Mouse (Mus musculus): ENCODE measurements around the gene Clec3b.

The Clec3b gene

DNA sequence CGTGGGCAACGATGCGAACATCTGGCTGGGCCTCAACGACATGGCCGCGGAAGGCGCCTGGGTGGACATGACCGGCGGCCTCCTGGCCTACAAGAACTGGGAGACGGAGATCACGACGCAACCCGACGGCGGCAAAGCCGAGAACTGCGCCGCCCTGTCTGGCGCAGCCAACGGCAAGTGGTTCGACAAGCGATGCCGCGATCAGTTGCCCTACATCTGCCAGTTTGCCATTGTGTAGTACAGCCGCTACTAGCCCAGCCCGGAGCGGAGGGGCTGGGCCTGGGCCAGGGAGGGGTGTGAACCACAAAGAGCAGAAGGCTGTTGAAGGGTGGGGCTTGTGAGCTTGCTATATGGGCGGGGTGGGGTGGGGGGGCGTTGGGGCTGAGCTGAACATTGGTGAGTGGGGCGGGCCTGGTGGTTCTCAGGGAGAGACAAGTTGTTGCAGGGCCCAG lies 6.2 kb downstream of the Clec3b start:
- DNase-seq, result peak; percentile 38

DNA sequence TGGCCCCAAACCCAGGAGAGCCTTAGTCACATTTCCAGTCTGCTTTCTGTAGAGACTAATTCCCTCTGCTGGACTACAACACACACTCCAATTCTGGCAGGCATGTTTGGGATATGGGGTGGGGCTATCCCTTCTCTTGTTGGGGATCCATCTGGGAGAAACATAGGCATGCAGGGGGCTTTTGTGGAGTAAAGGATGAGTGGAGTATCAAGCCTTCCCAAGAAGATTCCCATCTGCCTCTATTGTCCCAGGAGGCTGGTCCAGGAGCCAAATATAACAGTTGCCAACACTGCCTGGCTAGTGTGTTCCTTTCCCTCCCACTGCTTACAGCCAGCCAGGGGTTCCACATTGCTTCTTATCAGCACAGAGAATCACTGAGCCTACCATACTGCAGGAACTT lies 7.0 kb downstream of the Clec3b start:
- no peak for DNase-seq

DNA sequence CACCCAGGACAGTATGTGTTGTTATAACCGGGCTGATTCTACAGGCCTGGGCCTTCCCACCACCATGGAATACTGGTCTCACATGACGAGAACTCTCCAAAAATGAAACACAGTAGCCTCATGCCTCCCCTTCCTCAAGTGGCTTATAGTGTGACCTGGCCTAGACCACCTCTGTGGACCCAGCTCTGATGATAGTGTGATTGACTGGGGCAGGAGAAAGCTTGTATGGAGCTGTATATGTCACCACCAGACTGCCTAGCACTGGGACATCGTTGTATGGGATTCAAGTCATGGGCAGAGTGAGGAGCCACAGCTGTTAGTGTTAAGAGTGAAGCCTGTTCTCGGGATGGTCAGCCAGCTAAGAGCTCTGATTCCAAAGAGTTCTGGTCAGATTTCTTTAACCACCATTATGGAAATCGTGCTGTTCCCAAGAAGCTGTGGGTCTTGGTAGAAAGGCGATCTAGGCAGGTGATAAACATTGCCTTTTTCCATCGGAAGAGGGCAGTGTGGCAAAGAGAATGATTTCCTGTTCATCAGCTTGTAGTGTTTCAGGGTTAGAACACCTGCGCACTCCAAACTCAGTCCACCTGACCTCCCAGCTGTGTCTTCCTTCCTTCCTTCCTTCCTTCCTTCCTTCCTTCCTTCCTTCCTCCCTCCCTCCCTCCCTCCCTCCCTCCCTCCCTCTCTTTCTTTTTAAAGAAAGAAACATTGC lies 7.5 kb downstream of the Clec3b start:
- DNase-seq, result no peak

DNA sequence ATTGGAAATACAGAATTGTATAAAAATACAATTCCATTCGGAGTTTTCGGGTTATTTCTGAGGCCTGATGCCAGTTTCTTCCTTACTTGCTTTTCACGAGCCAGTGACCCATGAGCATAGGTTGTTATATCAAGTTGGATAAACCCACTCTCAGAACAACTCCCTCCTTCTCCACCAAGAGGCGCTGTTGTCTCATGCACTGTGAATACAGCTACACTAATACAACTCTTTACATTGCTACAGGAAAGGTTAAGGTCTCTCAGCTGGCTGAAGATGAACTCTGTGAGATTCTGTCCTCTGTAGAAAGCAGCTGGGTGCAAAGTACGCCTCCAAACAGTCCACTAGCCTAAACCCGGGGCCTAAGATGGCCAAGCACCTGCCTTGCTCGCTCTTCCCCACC lies 8.6 kb downstream of the Clec3b start:
- DNase-seq, result peak; percentile 70

DNA sequence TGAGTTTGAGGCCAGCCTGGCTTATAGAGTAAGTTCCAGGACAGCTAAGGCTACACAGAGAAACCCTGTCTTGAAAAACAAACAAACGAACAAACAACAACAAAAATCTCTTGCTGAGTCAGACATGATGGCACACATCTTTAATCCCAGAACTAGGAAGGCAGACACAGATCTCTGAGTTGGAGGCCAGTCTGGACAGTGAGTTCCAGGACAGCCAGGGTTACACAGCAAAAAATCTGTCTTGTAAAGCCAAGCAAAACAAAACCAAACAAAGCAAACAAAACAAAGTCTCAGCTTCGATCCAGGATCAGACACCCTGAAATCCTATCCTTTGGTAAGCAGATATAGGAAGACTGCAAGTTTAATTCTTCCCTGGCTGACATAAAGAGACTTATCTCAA lies 11.0 kb downstream of the Clec3b start:
- no peak for DNase-seq

DNA sequence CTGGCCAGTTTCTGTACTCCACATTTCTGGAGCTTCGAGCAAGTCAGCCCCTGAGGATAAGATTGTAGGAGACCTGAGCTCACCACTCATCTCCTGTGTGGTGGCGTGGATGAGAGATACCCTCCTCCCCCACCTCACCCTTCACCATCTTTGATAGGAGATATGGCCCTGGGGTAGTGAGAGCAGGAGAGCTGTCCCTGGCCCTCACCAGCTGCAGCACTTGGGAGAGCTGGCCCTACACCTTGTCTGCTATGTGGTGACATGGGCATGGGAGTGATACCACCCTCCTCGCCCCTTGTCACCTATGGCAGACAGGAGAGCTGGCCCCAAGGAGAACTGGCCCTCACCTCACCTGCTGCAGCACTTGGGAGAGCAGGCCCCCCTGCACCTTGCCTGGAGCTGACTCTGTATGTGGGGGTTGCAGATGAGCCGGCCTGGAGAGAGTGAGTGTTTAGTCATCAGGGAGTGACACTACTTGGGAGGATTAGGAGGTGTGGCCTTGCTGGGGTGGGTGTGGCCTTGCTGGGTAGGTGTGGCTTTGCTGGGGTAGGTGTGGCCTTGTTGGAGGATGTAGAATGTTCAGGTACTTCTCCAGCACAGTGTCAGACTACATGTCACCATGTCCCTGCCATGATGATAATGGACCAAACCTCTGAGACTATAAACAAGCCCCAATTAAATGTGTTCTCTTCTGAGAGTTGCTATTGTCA lies 12.4 kb downstream of the Clec3b start:
- peak; percentile 31 for DNase-seq

DNA sequence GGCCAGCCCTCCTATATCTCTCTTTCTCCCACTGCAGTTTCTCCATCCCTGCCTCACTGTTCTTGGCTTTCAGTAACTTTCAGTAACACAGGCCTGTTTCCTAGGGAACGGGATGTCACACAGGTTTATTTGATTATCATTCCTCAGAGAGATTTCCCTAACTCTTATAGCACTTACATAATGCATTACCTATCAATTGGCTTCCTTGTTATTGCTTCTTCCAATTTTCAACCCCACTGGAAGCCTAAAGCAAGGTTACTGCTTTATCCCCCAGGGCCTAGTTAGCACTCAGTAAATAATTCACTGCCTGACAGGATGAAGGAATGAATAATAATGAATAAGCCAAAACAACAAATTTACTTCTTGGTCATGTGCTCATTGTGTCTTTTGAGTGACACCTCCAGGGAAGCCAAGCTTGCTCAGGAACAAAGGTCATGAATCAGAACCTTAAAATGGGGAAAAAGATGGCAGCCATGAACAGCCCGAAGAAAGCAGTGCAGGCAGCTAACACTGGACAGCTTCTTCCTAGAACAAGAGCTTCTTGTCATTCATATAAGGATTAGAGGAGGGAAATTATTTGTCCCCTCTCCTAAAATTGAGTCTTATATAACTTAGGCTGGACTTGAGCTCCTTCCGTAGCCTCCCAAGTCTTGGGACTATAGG lies 15.2 kb downstream of the Clec3b start:
- no peak for DNase-seq

DNA sequence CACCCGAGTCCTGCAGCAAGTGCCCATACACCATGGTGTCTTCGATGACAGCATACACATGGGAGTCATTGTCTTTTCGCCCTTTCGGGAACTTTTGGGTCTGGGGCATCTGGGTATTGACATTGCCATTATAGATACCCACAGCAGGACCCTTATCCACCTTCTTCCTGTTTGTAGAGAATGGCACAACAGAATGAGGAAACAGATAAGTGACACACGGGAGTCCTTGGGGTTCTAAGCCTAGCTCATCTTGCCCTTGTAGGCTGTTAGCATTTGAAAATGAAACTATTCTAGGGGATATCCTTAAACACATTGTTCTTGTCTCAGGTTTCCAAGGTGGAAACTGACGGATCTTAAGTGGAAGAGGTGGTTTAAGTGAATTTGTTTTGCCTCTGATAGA lies 23.0 kb downstream of the Clec3b start:
- no peak for DNase-seq

DNA sequence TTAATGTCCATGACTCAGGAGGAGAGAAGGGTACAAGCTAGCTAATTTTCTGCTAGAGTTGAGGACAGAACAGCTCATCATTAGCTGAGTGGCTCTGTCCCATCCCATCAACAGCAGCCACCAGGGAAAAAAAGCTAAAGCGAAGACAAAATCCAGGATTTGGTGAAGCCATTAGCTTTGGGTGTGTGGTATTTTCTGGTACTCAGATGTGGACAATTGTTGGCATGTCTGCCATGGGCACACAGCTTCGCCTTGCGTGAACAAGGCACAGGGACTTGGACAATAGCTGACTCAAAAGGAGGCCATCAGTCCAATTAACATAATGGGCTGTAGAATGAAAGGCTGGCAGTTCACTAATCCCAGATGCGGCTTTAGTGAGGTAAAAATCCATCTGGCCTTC lies 23.6 kb downstream of the Clec3b start:
- DNase-seq, result no peak

DNA sequence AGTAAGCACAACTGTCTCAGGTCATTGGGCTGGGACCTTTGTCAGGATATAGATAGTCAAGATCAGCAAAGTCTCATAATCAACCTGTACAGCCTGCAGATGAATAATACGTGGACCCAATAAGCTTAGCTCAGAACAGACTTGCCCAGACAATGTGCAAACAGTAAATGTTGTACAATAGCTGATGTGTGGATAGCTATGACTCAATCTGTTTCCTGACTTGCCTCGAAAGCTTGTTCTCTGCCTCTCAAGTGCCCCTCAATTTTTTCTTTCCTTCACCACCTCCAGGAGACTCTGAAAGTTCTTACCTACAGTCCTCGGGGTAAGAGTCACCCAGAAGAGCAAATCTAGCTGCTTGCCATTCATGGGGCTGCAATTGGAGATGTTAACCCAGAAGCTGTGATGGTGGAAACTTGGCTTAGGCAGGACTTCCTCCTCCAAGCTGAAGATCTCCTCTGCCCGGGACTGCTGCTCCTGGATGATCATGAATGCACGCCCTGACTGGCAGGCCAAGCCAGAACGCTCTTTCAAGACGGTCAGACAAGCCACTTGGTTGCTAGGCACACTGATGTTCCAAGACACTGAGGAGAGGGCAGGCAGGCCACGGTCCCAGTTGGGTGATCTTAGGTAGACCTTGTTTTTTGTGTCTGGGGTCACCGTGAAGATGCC lies 26.8 kb downstream of the Clec3b start:
- no peak for DNase-seq

DNA sequence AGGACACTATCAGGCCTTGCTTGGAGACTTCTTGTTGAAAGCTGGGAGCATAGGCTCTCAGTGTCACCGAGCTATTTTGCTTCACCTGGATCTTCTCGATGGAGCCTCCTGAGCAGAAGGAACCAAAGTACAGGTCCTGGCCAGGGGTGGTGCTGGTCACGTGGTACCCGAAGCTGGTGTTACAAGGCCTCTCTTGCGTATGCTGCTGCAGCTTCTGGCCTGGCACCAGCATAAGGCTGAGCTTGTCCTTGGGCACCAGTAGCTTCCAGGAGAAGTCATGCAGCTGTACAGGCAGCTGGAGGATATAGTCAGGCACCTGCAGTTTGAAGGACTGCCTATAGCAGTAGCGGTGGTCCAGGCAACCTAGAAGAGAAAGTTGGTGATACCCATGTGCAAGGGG lies 29.3 kb downstream of the Clec3b start:
- no peak for DNase-seq

DNA sequence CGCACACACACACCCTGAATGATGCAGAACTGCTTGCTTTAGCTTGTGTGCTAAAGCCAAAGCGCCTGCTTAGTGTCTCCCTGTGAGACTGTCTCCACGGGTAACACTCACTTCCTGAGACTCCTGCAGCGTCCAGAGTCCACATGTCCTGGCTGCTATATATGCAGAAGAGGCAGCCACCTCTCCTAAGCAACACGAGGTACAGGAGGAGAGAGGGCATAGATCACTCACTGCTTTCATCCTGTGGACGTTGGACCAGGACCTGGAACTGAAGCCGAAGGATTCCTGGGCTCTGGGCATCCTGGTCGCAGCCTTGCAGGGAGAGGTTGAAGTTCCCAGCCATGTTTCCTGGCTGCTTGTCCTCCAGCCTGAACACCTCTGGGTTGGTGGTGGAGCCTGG lies 32.5 kb downstream of the Clec3b start:
- no peak for DNase-seq

DNA sequence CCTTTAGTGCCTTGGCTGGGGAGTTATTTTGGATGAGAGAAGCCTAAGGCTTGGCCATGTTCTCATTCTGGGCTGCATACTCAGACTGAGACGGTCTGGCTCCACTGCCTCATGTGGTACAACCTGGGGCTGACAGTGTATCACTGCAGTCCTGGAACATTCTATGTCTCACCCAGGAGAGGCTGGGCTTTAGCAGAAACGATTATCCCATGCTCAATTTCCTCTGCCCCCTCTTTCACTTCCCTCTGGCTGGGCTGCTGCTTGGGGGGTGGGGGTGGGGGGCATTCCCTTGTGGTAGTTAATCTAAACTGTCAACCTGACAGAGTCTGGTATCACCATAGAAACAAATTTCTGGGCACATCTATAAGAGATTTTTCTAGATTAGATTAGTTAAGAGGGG lies 34.8 kb downstream of the Clec3b start:
- no peak for DNase-seq

DNA sequence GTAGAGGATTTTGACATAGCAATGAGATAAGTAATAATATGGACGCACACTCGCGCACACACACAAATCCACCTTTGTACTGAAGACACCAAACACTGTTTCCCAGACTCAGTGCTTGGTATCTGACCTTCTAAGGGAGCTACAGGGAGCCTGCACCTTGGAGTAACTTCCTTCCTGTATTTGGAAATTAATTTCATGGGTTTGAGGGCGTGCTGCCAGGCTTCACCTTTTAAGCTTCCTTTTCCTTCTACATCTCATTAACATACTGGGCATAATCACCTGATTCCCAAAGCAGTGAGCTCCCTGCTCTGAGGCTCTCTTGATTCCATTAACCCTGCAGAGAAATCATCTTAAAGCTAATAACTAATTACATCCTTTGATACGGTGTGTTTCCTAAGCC lies 35.4 kb downstream of the Clec3b start:
- no peak for DNase-seq

DNA sequence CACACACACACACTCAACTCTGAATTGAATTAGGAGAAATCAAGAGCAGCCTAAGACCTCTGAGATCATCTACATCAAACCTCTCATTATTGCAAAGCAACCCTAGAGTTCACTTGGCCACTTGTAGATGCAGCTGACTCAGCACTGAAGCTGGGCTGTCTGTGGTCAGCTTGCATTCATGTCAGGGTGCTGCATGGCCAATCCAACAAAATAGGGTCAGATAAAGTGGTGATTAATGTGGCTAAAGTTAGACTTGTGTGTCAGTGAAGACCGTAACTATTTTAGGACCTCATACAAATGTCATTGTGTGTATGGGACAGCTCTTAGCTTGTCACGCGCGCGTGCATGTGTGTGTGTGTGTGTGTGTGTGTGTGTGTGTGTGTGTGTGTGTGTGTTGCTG lies 36.8 kb downstream of the Clec3b start:
- DNase-seq, result no peak

DNA sequence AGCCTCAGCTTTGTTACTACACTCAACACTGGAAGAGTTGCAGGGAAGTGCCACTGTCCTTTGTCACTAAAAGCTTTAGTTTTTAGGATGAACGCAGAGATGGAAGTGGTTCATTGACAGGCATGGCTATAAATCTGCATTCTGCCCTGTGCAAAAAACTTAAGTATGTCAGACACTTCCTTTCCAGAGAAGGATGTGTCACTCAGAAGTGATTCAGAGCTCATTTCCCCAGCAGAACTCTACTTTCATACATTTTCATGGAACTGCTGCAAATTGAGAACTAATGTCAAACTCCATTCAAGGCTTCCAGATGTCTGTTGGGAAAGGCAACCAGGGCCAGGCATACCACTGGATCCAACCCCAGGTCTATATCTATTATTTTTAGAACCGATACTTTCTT lies 37.5 kb downstream of the Clec3b start:
- DNase-seq, result no peak

DNA sequence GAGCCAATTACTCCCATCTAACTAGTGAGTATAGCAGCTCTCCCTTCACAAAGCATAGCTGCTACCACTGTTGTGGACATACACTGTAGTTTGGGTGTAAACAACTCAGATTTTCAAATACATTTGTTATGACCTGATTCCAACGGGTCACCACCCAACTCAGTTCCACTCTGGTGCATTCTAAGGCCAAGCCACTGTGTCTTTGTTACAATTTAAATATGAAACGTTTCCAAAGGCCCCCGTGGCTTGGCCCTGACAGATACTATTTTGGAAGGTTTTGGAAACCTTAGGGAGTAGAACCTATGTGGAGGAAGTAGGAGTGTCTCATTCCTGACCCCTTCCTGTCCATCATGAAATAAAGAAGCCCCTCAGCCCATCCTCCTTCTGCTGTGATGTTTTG lies 49.4 kb downstream of the Clec3b start:
- no peak for DNase-seq

DNA sequence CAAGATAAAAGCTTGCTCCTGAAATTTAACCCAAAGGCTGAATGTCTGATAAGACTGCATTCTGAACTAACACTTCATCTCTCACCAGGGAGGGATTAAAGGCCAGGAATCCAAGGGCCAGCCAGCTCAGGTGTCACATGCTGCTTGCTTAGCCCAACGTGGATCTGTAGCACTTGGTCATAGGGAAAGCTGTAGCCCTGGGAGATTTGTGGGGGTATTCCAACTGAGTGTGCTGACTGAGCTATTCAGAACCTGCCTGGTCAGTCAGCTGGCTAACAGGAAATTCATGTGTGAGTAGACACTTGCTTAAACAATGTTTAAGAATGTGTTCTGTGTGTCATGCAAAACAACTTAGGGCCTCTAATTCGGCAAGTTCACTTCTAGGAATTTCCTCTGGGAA lies 55.8 kb downstream of the Clec3b start:
- no peak for DNase-seq

DNA sequence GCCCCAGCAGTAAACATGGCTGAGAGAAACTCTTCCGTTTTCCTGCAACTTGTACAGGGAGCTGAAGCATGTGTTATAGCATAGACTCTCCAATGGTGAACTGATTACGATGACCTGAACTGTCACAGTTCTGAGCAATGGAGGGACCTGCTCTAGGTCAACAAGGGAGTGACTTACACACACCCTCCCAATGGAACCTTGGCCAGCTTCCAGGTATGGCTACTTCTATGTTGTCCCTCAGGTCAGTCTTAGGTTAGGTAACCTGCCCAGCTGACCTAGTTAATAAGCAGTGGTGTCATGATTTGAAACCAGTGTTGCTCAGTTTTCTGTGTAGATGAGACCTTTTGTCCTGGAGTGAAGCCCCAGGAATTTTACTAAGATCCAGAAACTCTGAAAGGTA lies 56.2 kb downstream of the Clec3b start:
- peak; percentile 15 for DNase-seq
